8 mouse cellular contexts compared by ENCODE assay signal in the genomic region with DNA sequence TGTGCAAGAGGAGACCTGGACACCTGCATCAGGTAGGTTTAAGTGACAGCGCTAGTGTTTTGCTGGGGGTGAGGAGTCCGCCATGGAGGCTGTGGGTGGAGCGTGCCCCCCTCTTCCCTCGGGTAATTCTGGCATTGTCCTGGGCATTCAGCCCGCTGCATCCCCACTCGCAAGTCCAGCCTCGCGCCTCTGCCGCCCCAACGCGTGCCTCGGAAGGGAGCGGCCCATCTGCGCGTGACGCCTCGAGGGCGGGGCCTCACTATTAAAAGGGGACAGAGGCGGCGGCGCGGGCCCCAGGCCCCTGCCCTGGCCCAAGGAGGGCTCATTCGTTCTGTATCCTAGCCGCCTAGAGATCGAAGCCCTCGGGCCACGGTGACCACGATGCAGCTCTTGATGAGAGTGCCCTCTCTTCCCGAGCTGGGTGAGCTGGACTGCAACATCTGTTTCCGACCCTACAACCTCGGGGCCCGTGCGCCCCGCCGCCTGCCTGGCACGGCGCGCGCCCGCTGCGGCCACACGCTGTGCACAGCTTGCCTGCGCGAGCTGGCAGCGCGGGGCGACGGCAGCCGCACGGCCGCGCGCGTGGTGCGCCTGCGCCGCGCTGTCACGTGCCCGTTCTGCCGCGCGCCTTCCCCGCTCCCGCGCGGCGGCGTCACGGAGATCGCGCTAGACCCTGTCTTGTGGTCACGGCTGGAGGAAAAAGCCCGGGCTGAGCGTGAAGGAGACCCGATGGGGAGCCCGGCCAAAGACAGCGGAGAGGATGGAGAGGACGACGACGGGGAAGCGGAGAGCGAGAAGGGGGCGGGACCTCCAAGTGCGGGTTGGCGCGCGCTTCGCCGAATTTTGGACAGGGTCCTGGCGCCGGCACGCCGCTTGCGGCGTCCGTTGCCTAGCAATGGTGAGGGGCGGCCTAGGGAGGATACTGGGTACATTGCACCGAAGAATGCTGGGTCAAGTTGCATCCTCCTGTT. TPM values are rescaled to one million over a fixed set of nuclear protein-coding genes. Genes with fewer than 3 reads are reported as not detected.
DNase-seq lines count a peak whose midpoint lies in the region; ATAC-seq and TF ChIP-seq lines count a peak whose summit lies in the region.

Gene Rnf227, plus strand, starts transcription at position 301 of the 971 bp plus-strand sequence.

- 2% methylated on average over 97 of the region's 99 CpGs for WGBS in heart, embryonic 13.5 days
- WGBS in kidney, postnatal 0 days, result 2% methylated on average over 92 of the region's 99 CpGs
- WGBS in liver, adult 2 months, result 4% methylated on average over 97 of the region's 99 CpGs

- TF ChIP-seq POLR2A in brain, embryonic 14.5 days (IDR thresholded peaks at IDR 0.05; ENCODE audit: borderline replicate concordance, extremely low read depth, insufficient read depth, insufficient read length, poor library complexity, severe bottlenecking), result peak; percentile 78
- TF ChIP-seq POLR2A in liver, adult 2 months (IDR thresholded peaks at IDR 0.05; ENCODE audit: extremely low read depth, insufficient read depth, low read length), result no peak

- no peaks in the 10 kb centered on the region for H3K79me2 ChIP-seq in liver, adult 2 months (ENCODE audit: control insufficient read depth, insufficient read depth, low read length)

- H3K4me3 ChIP-seq in heart, embryonic 13.5 days, result peak within 1 kb of the TSS; percentile 62
- peak within 1 kb of the TSS; percentile 44 for H3K4me3 ChIP-seq in kidney, postnatal 0 days (replicated peaks; ENCODE audit: low read depth, low read length)
- peak within 1 kb of the TSS; percentile 60 for H3K4me3 ChIP-seq in liver, adult 2 months (ENCODE audit: insufficient read depth, low read depth, low read length)

- H3K9ac ChIP-seq in heart, embryonic 13.5 days, result peak within 1 kb of the TSS; percentile 82
- H3K9ac ChIP-seq in kidney, postnatal 0 days (ENCODE audit: low read depth, low read length), result peak within 1 kb of the TSS; percentile 53
- peak within 1 kb of the TSS; percentile 81 for H3K9ac ChIP-seq in liver, adult 2 months (ENCODE audit: low read depth, low read length)

- peak within 1 kb of the TSS; percentile 84 for H3K4me2 ChIP-seq in heart, embryonic 13.5 days
- H3K4me2 ChIP-seq in kidney, postnatal 0 days (ENCODE audit: low read length), result peak within 1 kb of the TSS; percentile 81

- peak; percentile 87 for DNase-seq in A20 (ENCODE audit: low read depth, low spot score)
- DNase-seq in brain, embryonic 14.5 days (ENCODE audit: low read depth), result peak; percentile 92
- DNase-seq in kidney, postnatal 0 days (ENCODE audit: low spot score), result peak; percentile 86
- DNase-seq in liver, adult 2 months (ENCODE audit: extremely low read depth, low read depth, low spot score), result no peak
- DNase-seq in spleen, postnatal 10 days (ENCODE audit: low spot score in 2 of 2), result peak; percentile 68 to 70

- no peak within 1 kb of the TSS for H3K27ac ChIP-seq in heart, embryonic 13.5 days (replicated peaks)
- peak within 1 kb of the TSS; percentile 48; the same call in 1 of the 2 replicates for H3K27ac ChIP-seq in kidney, postnatal 0 days
- no peak within 1 kb of the TSS for H3K27ac ChIP-seq in liver, adult 2 months (replicated peaks; ENCODE audit: insufficient read depth, low read depth, low read length)

- TF ChIP-seq CTCF in brain, embryonic 14.5 days (IDR thresholded peaks at IDR 0.05; ENCODE audit: borderline replicate concordance, extremely low read depth, insufficient read depth, insufficient read length), result no peak
- TF ChIP-seq CTCF in kidney, postnatal 0 days (IDR thresholded peaks at IDR 0.05; ENCODE audit: low read depth), result no peak
- TF ChIP-seq CTCF in liver, adult 2 months (IDR thresholded peaks at IDR 0.05; ENCODE audit: low read depth, low read length), result no peak

- H3K9me3 ChIP-seq in heart, embryonic 13.5 days, result 0 out of 2 replicates have a peak, but pooled peaks cover 6% of the 10 kb centered on the region
- H3K9me3 ChIP-seq in kidney, postnatal 0 days (replicated peaks; ENCODE audit: low read length), result no peaks in the 10 kb centered on the region

- ATAC-seq in erythroid progenitor cell, adult 5-6 weeks (replicated peaks; ENCODE audit: low FRiP score, poor library complexity, severe bottlenecking), result peak; percentile 75
- ATAC-seq in heart, embryonic 13.5 days (ENCODE audit: extremely low read depth, insufficient number of reproducible peaks, low FRiP score, low TSS enrichment), result peak; percentile 63; the same call in 1 of the 2 replicates
- peak; percentile 78 for ATAC-seq in kidney, postnatal 0 days (replicated peaks; ENCODE audit: low FRiP score, low read depth)
- ATAC-seq in monocyte, adult 5-6 weeks (replicated peaks; ENCODE audit: insufficient number of reproducible peaks, low FRiP score, low TSS enrichment, poor library complexity, severe bottlenecking), result peak; percentile 34

- peaks cover 26% of the 10 kb centered on the region for H3K36me3 ChIP-seq in heart, embryonic 13.5 days
- peaks cover 18% of the 10 kb centered on the region for H3K36me3 ChIP-seq in kidney, postnatal 0 days (ENCODE audit: insufficient read depth, low read length)
- H3K36me3 ChIP-seq in liver, adult 2 months (ENCODE audit: control insufficient read depth, insufficient read depth, low read length), result peaks cover 12% of the 10 kb centered on the region

- peaks cover 13% of the 10 kb centered on the region for H3K4me1 ChIP-seq in heart, embryonic 13.5 days
- H3K4me1 ChIP-seq in kidney, postnatal 0 days (replicated peaks; ENCODE audit: insufficient read depth, low read length), result 0 out of 2 replicates have a peak, but pooled peaks cover 6% of the 10 kb centered on the region
- peaks cover 4% of the 10 kb centered on the region for H3K4me1 ChIP-seq in liver, adult 2 months (ENCODE audit: control insufficient read depth, insufficient read depth, low read length)

- H3K27me3 ChIP-seq in heart, embryonic 13.5 days (replicated peaks), result peaks cover 20% of the 10 kb centered on the region
- no peaks in the 10 kb centered on the region for H3K27me3 ChIP-seq in kidney, postnatal 0 days (ENCODE audit: insufficient read depth, low read length)
- H3K27me3 ChIP-seq in liver, adult 2 months (ENCODE audit: control insufficient read depth, insufficient read depth, low read length), result no peaks in the 10 kb centered on the region

RNA-seq across cellular contexts. Expression of gene Rnf227, which starts in this region (rescaled TPM):
- 82.8 and 115 TPM in 2 replicates for polyA plus RNA-seq in brain, embryonic 14.5 days (2012; rRNA removed)
- 1.7 and 8.3 TPM in 2 replicates for total RNA-seq in erythroid progenitor cell, adult 5-6 weeks (2015; ENCODE audit: low replicate concordance)
- total RNA-seq in erythroid progenitor cell, adult 5-6 weeks (2017; ENCODE audit: low replicate concordance), result 3.9 and 6.5 TPM in 2 replicates
- polyA plus RNA-seq in heart, embryonic 13.5 days (2015; fragmentation: Nextera tagmentation; extraction: Ambion mirVana), result 6.2 and 8.3 TPM in 2 replicates
- 15.6 and 18.3 TPM in 2 replicates for polyA plus RNA-seq in kidney, postnatal 0 days (2015; fragmentation: Nextera tagmentation; extraction: Ambion mirVana)
- 0.55 and 0.67 TPM in 2 replicates for total RNA-seq in liver, adult 2 months (2014; rRNA removed)
- 0.35 and 0.41 TPM in 2 replicates for polyA plus RNA-seq in liver, adult 2 months (2012; rRNA removed)
- total RNA-seq in monocyte, adult 5-6 weeks (2017), result 1.3 to 3.6 TPM (median 1.5 TPM) in 3 replicates
